ENCODE assay signal across 9 mouse cellular contexts in the genomic region with DNA sequence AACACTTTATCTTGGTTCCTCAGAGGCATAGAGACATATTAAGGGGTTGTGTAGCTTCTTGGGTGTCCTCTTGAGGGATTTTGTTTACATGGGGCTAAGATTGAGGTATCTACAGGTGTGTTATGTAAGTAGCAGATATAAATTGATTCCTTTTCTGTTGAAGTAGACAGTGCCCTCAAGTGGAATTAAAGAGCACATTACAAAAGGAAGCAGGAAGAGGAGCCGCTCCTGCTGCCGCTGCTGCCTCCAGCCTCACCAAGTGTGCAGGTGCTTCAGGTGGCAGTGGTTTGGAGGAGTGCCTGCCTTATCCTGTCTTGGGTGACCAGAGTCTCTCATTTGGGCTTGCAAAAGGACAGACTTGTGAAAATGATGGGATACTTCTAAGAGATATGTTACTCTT. TPM values are rescaled to one million over a fixed set of nuclear protein-coding genes. Genes with fewer than 3 reads are reported as not detected.
A peak's percentile ranks its signal among the peaks of the same experiment; 100 is the strongest.
DNase-seq lines count a peak whose midpoint lies in the region; ATAC-seq and TF ChIP-seq lines count a peak whose summit lies in the region.
"Had no signal": no experiment of that assay in that cellular context is flagged by ENCODE, and none has a peak within 500 bp of the region (broad histone marks: within the 10 kb centered on the region; RNA-seq: fewer than 3 reads in every experiment).

No protein-coding gene starts in this region.

- no peak overlapping the region for H3K27ac ChIP-seq in heart, postnatal 0 days (ENCODE audit: low read depth)
- H3K27ac ChIP-seq in heart, embryonic 11.5 days (ENCODE audit: low read depth, low read length), result no peak overlapping the region
- H3K27ac ChIP-seq in midbrain, embryonic 14.5 days (replicated peaks; ENCODE audit: low read depth, low read length), result no peak overlapping the region
- H3K27ac ChIP-seq in midbrain, embryonic 10.5 days (replicated peaks), result no peak overlapping the region
- H3K27ac ChIP-seq: intestine, embryonic 15.5 days had no signal

- peak; percentile 30 for DNase-seq in heart, postnatal 0 days (ENCODE audit: low spot score)
- DNase-seq in midbrain, embryonic 14.5 days, result peak; percentile 49
- DNase-seq in midbrain, embryonic 10.5 days (ENCODE audit: low spot score), result no peak
- peak; percentile 32 to 47 for DNase-seq in cerebellum, postnatal 25 days
- DNase-seq in thymus, postnatal 25 days, result peak; percentile 50
- DNase-seq in heart, adult 9 months (ENCODE audit: low spot score in 2 of 2), result no peak
- DNase-seq in gastrocnemius, postnatal 10 days, result no peak

- TF ChIP-seq EP300 in heart, postnatal 0 days (IDR thresholded peaks at IDR 0.05; ENCODE audit: low read depth), result no peak

- H3K4me3 ChIP-seq in heart, postnatal 0 days (ENCODE audit: low read depth, low read length), result no peak overlapping the region
- no peak overlapping the region for H3K4me3 ChIP-seq in heart, embryonic 11.5 days (ENCODE audit: low read depth, low read length)
- no peak overlapping the region for H3K4me3 ChIP-seq in midbrain, embryonic 14.5 days (replicated peaks; ENCODE audit: low read depth, low read length)
- no peak overlapping the region for H3K4me3 ChIP-seq in midbrain, embryonic 10.5 days
- H3K4me3 ChIP-seq: intestine, embryonic 15.5 days had no signal

- H3K36me3 ChIP-seq in heart, postnatal 0 days (replicated peaks; ENCODE audit: control insufficient read depth, insufficient read depth, low read length), result no peaks in the 10 kb centered on the region
- no peaks in the 10 kb centered on the region for H3K36me3 ChIP-seq in heart, embryonic 11.5 days (ENCODE audit: control insufficient read depth, insufficient read depth, low read length)
- no peaks in the 10 kb centered on the region for H3K36me3 ChIP-seq in midbrain, embryonic 14.5 days (ENCODE audit: control insufficient read depth, insufficient read depth, low read length)
- H3K36me3 ChIP-seq in midbrain, embryonic 10.5 days, result no peaks in the 10 kb centered on the region
- H3K36me3 ChIP-seq: intestine, embryonic 15.5 days had no signal

- peak; percentile 45 for TF ChIP-seq CTCF in heart, postnatal 0 days (IDR thresholded peaks at IDR 0.05; ENCODE audit: low read depth)

- no peaks in the 10 kb centered on the region for H3K9me3 ChIP-seq in heart, postnatal 0 days (replicated peaks; ENCODE audit: control insufficient read depth, low read length)
- no peaks in the 10 kb centered on the region for H3K9me3 ChIP-seq in heart, embryonic 11.5 days (replicated peaks; ENCODE audit: control insufficient read depth, low read length)
- H3K9me3 ChIP-seq in midbrain, embryonic 14.5 days (ENCODE audit: control insufficient read depth, low read length), result no peaks in the 10 kb centered on the region
- no peaks in the 10 kb centered on the region for H3K9me3 ChIP-seq in midbrain, embryonic 10.5 days (replicated peaks)
- H3K9me3 ChIP-seq: intestine, embryonic 15.5 days had no signal

- no peak for ATAC-seq in heart, postnatal 0 days (ENCODE audit: insufficient read depth, low read depth)
- no peak for ATAC-seq in heart, embryonic 11.5 days (replicated peaks; ENCODE audit: insufficient number of reproducible peaks, low FRiP score, low TSS enrichment)
- no peak for ATAC-seq in midbrain, embryonic 14.5 days (ENCODE audit: low FRiP score, low TSS enrichment)
- ATAC-seq: intestine, embryonic 15.5 days had no signal

- no peak overlapping the region for H3K4me2 ChIP-seq in heart, postnatal 0 days (ENCODE audit: low read depth, low read length)
- no peak overlapping the region for H3K4me2 ChIP-seq in heart, embryonic 11.5 days
- no peak overlapping the region for H3K4me2 ChIP-seq in midbrain, embryonic 14.5 days (ENCODE audit: low read length)
- H3K4me2 ChIP-seq: intestine, embryonic 15.5 days had no signal

- H3K4me1 ChIP-seq in heart, postnatal 0 days (ENCODE audit: control insufficient read depth, insufficient read depth), result peaks cover 6% of the 10 kb centered on the region; the same call in 1 of the 2 replicates
- no peaks in the 10 kb centered on the region for H3K4me1 ChIP-seq in heart, embryonic 11.5 days (ENCODE audit: control insufficient read depth, insufficient read depth, low read length)
- H3K4me1 ChIP-seq in midbrain, embryonic 14.5 days (ENCODE audit: control insufficient read depth, insufficient read depth, low read length), result peaks cover 8% of the 10 kb centered on the region; the same call in 1 of the 2 replicates
- peaks cover 15% of the 10 kb centered on the region for H3K4me1 ChIP-seq in midbrain, embryonic 10.5 days

- no peak overlapping the region for H3K9ac ChIP-seq in heart, postnatal 0 days (replicated peaks; ENCODE audit: low read depth, low read length)
- no peak overlapping the region for H3K9ac ChIP-seq in heart, embryonic 11.5 days (ENCODE audit: low read depth, low read length)
- H3K9ac ChIP-seq in midbrain, embryonic 14.5 days (replicated peaks; ENCODE audit: low read length), result no peak overlapping the region
- H3K9ac ChIP-seq: intestine, embryonic 15.5 days had no signal

- H3K27me3 ChIP-seq in heart, postnatal 0 days (ENCODE audit: control insufficient read depth, insufficient read depth, low read length), result no peaks in the 10 kb centered on the region
- H3K27me3 ChIP-seq in heart, embryonic 11.5 days (ENCODE audit: control insufficient read depth, insufficient read depth, low read length), result no peaks in the 10 kb centered on the region
- H3K27me3 ChIP-seq in midbrain, embryonic 14.5 days (ENCODE audit: control insufficient read depth, insufficient read depth, low read length), result no peaks in the 10 kb centered on the region
- H3K27me3 ChIP-seq in midbrain, embryonic 10.5 days (ENCODE audit: low read depth, poor library complexity, severe bottlenecking), result no peaks in the 10 kb centered on the region
- H3K27me3 ChIP-seq: intestine, embryonic 15.5 days had no signal

- 32% methylated on average over 2 of the region's 2 CpGs for WGBS in heart, postnatal 0 days
- WGBS in heart, embryonic 11.5 days (ENCODE audit: insufficient replicate concordance), result 22% methylated on average over 2 of the region's 2 CpGs
- WGBS in midbrain, embryonic 14.5 days, result 34% methylated on average over 2 of the region's 2 CpGs
- WGBS in midbrain, embryonic 10.5 days, result 44% methylated on average over 2 of the region's 2 CpGs

RNA-seq across cellular contexts. Expression of a gene that starts 4.8 kb away (rescaled TPM):
- 11.1 and 13.4 TPM in 2 replicates for total RNA-seq in heart, postnatal 0 days (2014; rRNA removed; ENCODE audit: low replicate concordance)
- polyA plus RNA-seq in heart, postnatal 0 days (2015; fragmentation: Nextera tagmentation; extraction: Ambion mirVana), result 7.8 and 8.2 TPM in 2 replicates
- 10.2 and 11.5 TPM in 2 replicates for polyA plus RNA-seq in heart, embryonic 11.5 days (2014; fragmentation: Nextera tagmentation; extraction: Ambion mirVana)
- polyA plus RNA-seq in midbrain, embryonic 14.5 days (2014; fragmentation: Nextera tagmentation; extraction: Ambion mirVana), result 19.0 and 21.1 TPM in 2 replicates
- 9.0 and 11.3 TPM in 2 replicates for polyA plus RNA-seq in midbrain, embryonic 10.5 days (2016; fragmentation: Nextera tagmentation; extraction: Ambion mirVana)
- total RNA-seq in gastrocnemius, postnatal 10 days (2021), result 10 to 100 TPM; 12.2 to 14.2 TPM

RNA-seq across cellular contexts. Expression of a gene that starts 54.5 kb away (rescaled TPM):
- 0.54 TPM in 1 of 2 replicates, not detected in the other for total RNA-seq in heart, postnatal 0 days (2014; rRNA removed; ENCODE audit: low replicate concordance)
- polyA plus RNA-seq in heart, postnatal 0 days (2015; fragmentation: Nextera tagmentation; extraction: Ambion mirVana), result 0.10 and 0.14 TPM in 2 replicates
- polyA plus RNA-seq in heart, embryonic 11.5 days (2014; fragmentation: Nextera tagmentation; extraction: Ambion mirVana), result 0.04 TPM in 1 of 2 replicates, not detected in the other
- polyA plus RNA-seq in midbrain, embryonic 14.5 days (2014; fragmentation: Nextera tagmentation; extraction: Ambion mirVana), result 0.07 TPM in 2 replicates
- 0.10 TPM in 2 replicates for polyA plus RNA-seq in midbrain, embryonic 10.5 days (2016; fragmentation: Nextera tagmentation; extraction: Ambion mirVana)
- 1 to 10 TPM; 1.1 to 1.4 TPM for total RNA-seq in gastrocnemius, postnatal 10 days (2021)

Comparison
In these comparisons a context has a peak if more than half of its experiments do, and no peak if none do; other contexts are left out.
1. DNase-seq: peak in heart, postnatal 0 days (single experiment), midbrain, embryonic 14.5 days (single experiment), cerebellum, postnatal 25 days (2 of 2) and thymus, postnatal 25 days (single experiment); none in midbrain, embryonic 10.5 days (single experiment), heart, adult 9 months (0 of 2) and gastrocnemius, postnatal 10 days (single experiment).